Comparison of ENCODE assay signal across 8 mouse cellular contexts in genomic region chr11:99985291-99986092, GRCm38 (mm10). TPM values are rescaled to one million over a fixed set of nuclear protein-coding genes. Genes with fewer than 3 reads are reported as not detected.
DNase-seq lines count a peak whose midpoint lies in the region.

No protein-coding gene starts in this region.

- peak; percentile 94 for DNase-seq in heart, adult 11 months
- DNase-seq in heart, postnatal 4 days, result no peak
- DNase-seq in adrenal gland, postnatal 25 days, result peak; percentile 3
- DNase-seq in frontal cortex, postnatal 36 days (ENCODE audit: low spot score in 2 of 2), result peak; percentile 35 to 65
- DNase-seq in left cerebral cortex, postnatal 36 days (ENCODE audit: low spot score in 2 of 2), result peak; percentile 54 to 55
- no peak for DNase-seq in ovary, postnatal 10 days (ENCODE audit: low spot score)
- no peak for DNase-seq in urinary bladder, postnatal 4 days (ENCODE audit: low spot score in 2 of 2)
- no peak for DNase-seq in B cell, adult 2 months

- intact Hi-C loops in left cerebral cortex, postnatal 36 days (cut with DNase I), result no loop called here

RNA-seq across cellular contexts. Expression of gene Krtap16-1, which starts 0.9 kb away (rescaled TPM):
- not detected for total RNA-seq in heart, postnatal 4 days (2021)
- not detected in 2 replicates for total RNA-seq in adrenal gland, postnatal 25 days (2021)
- not detected for total RNA-seq in left cerebral cortex, postnatal 36 days (2021)

RNA-seq across cellular contexts. Expression of gene Krtap29-1, which starts 6.6 kb away (rescaled TPM):
- not detected for total RNA-seq in heart, postnatal 4 days (2021)
- total RNA-seq in adrenal gland, postnatal 25 days (2021), result not detected in 2 replicates
- total RNA-seq in left cerebral cortex, postnatal 36 days (2021), result not detected

RNA-seq across cellular contexts. Expression of gene Krtap17-1, which starts 8.3 kb away (rescaled TPM):
- not detected for total RNA-seq in heart, postnatal 4 days (2021)
- total RNA-seq in adrenal gland, postnatal 25 days (2021), result not detected in 2 replicates
- not detected for total RNA-seq in left cerebral cortex, postnatal 36 days (2021)

RNA-seq across cellular contexts. Expression of gene Krt33a, which starts 30.5 kb away (rescaled TPM):
- not detected for total RNA-seq in heart, postnatal 4 days (2021)
- not detected in 2 replicates for total RNA-seq in adrenal gland, postnatal 25 days (2021)
- total RNA-seq in left cerebral cortex, postnatal 36 days (2021), result not detected

RNA-seq across cellular contexts. Expression of gene Krtap9-5, which starts 37.2 kb away (rescaled TPM):
- not detected for total RNA-seq in heart, postnatal 4 days (2021)
- total RNA-seq in adrenal gland, postnatal 25 days (2021), result not detected in 2 replicates
- total RNA-seq in left cerebral cortex, postnatal 36 days (2021), result not detected

Comparison
In these comparisons a context has a peak if more than half of its experiments do, and no peak if none do; other contexts are left out.
1. DNase-seq: peak in heart, adult 11 months (single experiment), adrenal gland, postnatal 25 days (single experiment), frontal cortex, postnatal 36 days (2 of 2) and left cerebral cortex, postnatal 36 days (2 of 2); none in heart, postnatal 4 days (single experiment), ovary, postnatal 10 days (single experiment), urinary bladder, postnatal 4 days (0 of 2) and B cell, adult 2 months (0 of 2).